Comparison of ENCODE assay signal across 11 mouse cellular contexts in genomic region chr8:125199197-125199939, GRCm38 (mm10).
A peak's percentile ranks its signal among the peaks of the same experiment; 100 is the strongest.
DNase-seq lines count a peak whose midpoint lies in the region; ATAC-seq and TF ChIP-seq lines count a peak whose summit lies in the region.
"Had no signal": no experiment of that assay in that cellular context is flagged by ENCODE, and none has a peak within 500 bp of the region (broad histone marks: within the 10 kb centered on the region; RNA-seq: fewer than 3 reads in every experiment).

No protein-coding gene starts in this region.

- no peak overlapping the region for H3K9ac ChIP-seq in embryonic facial prominence, embryonic 12.5 days
- H3K9ac ChIP-seq in hindbrain, embryonic 12.5 days: no peak overlapping the region
- H3K9ac ChIP-seq: embryonic facial prominence, embryonic 13.5 days had no signal

- no peak overlapping the region for H3K4me3 ChIP-seq in left cerebral cortex, adult 2 months
- no peak overlapping the region for H3K4me3 ChIP-seq in embryonic facial prominence, embryonic 12.5 days
- no peak overlapping the region for H3K4me3 ChIP-seq in hindbrain, embryonic 12.5 days
- H3K4me3 ChIP-seq: embryonic facial prominence, embryonic 13.5 days had no signal

- ATAC-seq in embryonic facial prominence, embryonic 12.5 days (ENCODE audit: insufficient number of reproducible peaks, insufficient read depth, low FRiP score, low TSS enrichment): no peak
- no peak for ATAC-seq in hindbrain, embryonic 12.5 days (ENCODE audit: low FRiP score)

- no peaks in the 10 kb centered on the region for H3K9me3 ChIP-seq in embryonic facial prominence, embryonic 12.5 days
- no peaks in the 10 kb centered on the region for H3K9me3 ChIP-seq in hindbrain, embryonic 12.5 days (replicated peaks)
- H3K9me3 ChIP-seq: embryonic facial prominence, embryonic 13.5 days had no signal

- peak overlapping the region; percentile 50; the same call in 1 of the 2 replicates for H3K27ac ChIP-seq in left cerebral cortex, adult 2 months
- peak overlapping the region; percentile 50; the same call in 1 of the 2 replicates for H3K27ac ChIP-seq in embryonic facial prominence, embryonic 12.5 days
- H3K27ac ChIP-seq in hindbrain, embryonic 12.5 days: 0 out of 2 replicates have a peak overlapping the region, but pooled peaks have one; percentile 7

- no peak for DNase-seq in left cerebral cortex, adult 2 months (ENCODE audit: extremely low spot score in 1 of 2, low spot score in 2 of 2)
- no peak for DNase-seq in left cerebral cortex, postnatal 10 days (ENCODE audit: extremely low spot score in 1 of 2, low spot score in 2 of 2)
- DNase-seq in kidney, postnatal 25 days: peak; percentile 33 to 47
- no peak for DNase-seq in cerebellum, postnatal 36 days
- no peak for DNase-seq in layer of hippocampus, postnatal 36 days
- DNase-seq in retina, postnatal 1 day: no peak
- DNase-seq: cerebellum, adult 11 months; liver had no signal

- peaks cover 5% of the 10 kb centered on the region for H3K27me3 ChIP-seq in embryonic facial prominence, embryonic 12.5 days
- H3K27me3 ChIP-seq in hindbrain, embryonic 12.5 days: 0 out of 2 replicates have a peak, but pooled peaks cover 3% of the 10 kb centered on the region

- H3K4me2 ChIP-seq in embryonic facial prominence, embryonic 12.5 days (replicated peaks): no peak overlapping the region
- no peak overlapping the region for H3K4me2 ChIP-seq in hindbrain, embryonic 12.5 days (replicated peaks)
- H3K4me2 ChIP-seq: embryonic facial prominence, embryonic 13.5 days had no signal

- no peaks in the 10 kb centered on the region for H3K36me3 ChIP-seq in embryonic facial prominence, embryonic 12.5 days
- no peaks in the 10 kb centered on the region for H3K36me3 ChIP-seq in hindbrain, embryonic 12.5 days
- H3K36me3 ChIP-seq: embryonic facial prominence, embryonic 13.5 days had no signal

- TF ChIP-seq CTCF in left cerebral cortex, adult 2 months (IDR thresholded peaks at IDR 0.05): no peak

- H3K4me1 ChIP-seq in embryonic facial prominence, embryonic 12.5 days: peaks cover 45% of the 10 kb centered on the region
- H3K4me1 ChIP-seq in hindbrain, embryonic 12.5 days: peaks cover 33% of the 10 kb centered on the region

- intact Hi-C loops in left cerebral cortex, adult 2 months (cut with DNase I): no loop called here
- intact Hi-C loops in left cerebral cortex, postnatal 10 days (cut with DNase I): loop anchor here (5.0 kb wide), 1 partner anchor 48 kb away; no protein-coding TSS in a partner anchor

- 77% methylated on average over 16 of the region's 16 CpGs for WGBS in embryonic facial prominence, embryonic 12.5 days
- WGBS in hindbrain, embryonic 12.5 days: 77% methylated on average over 16 of the region's 16 CpGs

Comparison
In these comparisons a context has a peak if more than half of its experiments do, and no peak if none do; other contexts are left out.
1. DNase-seq: peak in kidney, postnatal 25 days (2 of 2); none in left cerebral cortex, adult 2 months (0 of 2), left cerebral cortex, postnatal 10 days (0 of 2), cerebellum, postnatal 36 days (0 of 2), layer of hippocampus, postnatal 36 days (0 of 2) and retina, postnatal 1 day (single experiment).
2. Peak in every context shown above with its lines, with median percentiles within 50 percentile points of each other: H3K27ac ChIP-seq.